Mouse (Mus musculus): ENCODE measurements at regions not wholly inside any gene's neighbourhood (a gene's known extent, or its start where the extent isn't known, plus 50 kb on each side); places are given as distances from the start of the nearest gene placed in this dataset.
A peak's percentile ranks its signal among the peaks of the same experiment; 100 is the strongest.
"Not testable (repeated sequence)": the region's sequence is repeated elsewhere in the genome, so short reads cannot be mapped to it uniquely, and the experiment has no call there.

- no peaks in the 10 kb centered on the region for H3K9me3 ChIP-seq
- H3K9ac ChIP-seq: no peak overlapping the region
- no peak overlapping the region for H3K27ac ChIP-seq (replicated peaks)
- no peak overlapping the region for H3K4me3 ChIP-seq
- no peaks in the 10 kb centered on the region for H3K27me3 ChIP-seq
- ATAC-seq (ENCODE audit: low FRiP score, low read depth): 0 out of 2 replicates have a peak, but pooled peaks have one; percentile 23
- H3K4me2 ChIP-seq: no peak overlapping the region
- H3K4me1 ChIP-seq (replicated peaks): no peaks in the 10 kb centered on the region
- WGBS: 4% methylated on average over 1 of the region's 1 CpGs
- no peaks in the 10 kb centered on the region for H3K36me3 ChIP-seq
These were observed 385.4 kb downstream of the Mat2b start for GRCm38 (mm10) chr11:40309646-40310045.

DNA sequence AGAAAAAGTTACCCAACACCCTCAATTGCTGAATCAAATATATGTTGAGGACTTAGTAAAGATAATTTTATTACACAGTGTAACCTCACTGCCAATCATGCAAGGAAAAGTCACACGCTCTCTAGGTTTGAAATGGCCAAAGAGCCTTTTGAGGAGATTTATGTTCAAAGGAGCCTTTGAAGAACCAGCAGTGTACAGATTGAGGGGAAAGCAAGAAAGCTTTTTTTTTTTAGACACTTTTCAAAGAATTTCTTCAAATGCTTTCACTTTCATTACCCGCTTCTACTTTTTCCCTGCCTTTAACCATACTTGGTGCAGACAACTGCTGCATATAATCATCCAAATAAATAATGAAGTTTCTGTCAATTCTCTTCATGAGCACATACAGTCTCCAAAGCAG, 392.4 kb downstream of the Mat2b start:
- H3K27me3 ChIP-seq: no peaks in the 10 kb centered on the region
- no peak overlapping the region for H3K27ac ChIP-seq (replicated peaks)
- WGBS: 94% methylated on average over 2 of the region's 2 CpGs
- ATAC-seq (ENCODE audit: low FRiP score, low read depth): no peak
- no peak overlapping the region for H3K4me3 ChIP-seq
- H3K9ac ChIP-seq: no peak overlapping the region
- H3K4me2 ChIP-seq: no peak overlapping the region
- no peaks in the 10 kb centered on the region for H3K36me3 ChIP-seq
- H3K9me3 ChIP-seq: no peaks in the 10 kb centered on the region
- H3K4me1 ChIP-seq (replicated peaks): no peaks in the 10 kb centered on the region

- not testable (repeated sequence) for H3K4me3 ChIP-seq; H3K4me2 ChIP-seq; ATAC-seq (ENCODE audit: low FRiP score, low read depth); H3K27me3 ChIP-seq; H3K9me3 ChIP-seq; H3K9ac ChIP-seq; H3K36me3 ChIP-seq; H3K4me1 ChIP-seq (replicated peaks); H3K27ac ChIP-seq (replicated peaks)
- WGBS: 79% methylated on average over 10 of the region's 10 CpGs
These were observed 395.0 kb downstream of the Mat2b start for GRCm38 (mm10) chr11:40299987-40300386.

GRCm38 (mm10) chr11:40286936-40287335, 408.1 kb downstream of the Mat2b start:
- Histone ChIP-seq H3K4me1 (replicated peaks) (no peaks in the 10 kb centered on the region), H3K4me3 (no peak overlapping the region), H3K9me3 (no peaks in the 10 kb centered on the region), H3K27ac (replicated peaks) (no peak overlapping the region), H3K4me2 (no peak overlapping the region), H3K9ac (no peak overlapping the region), H3K27me3 (no peaks in the 10 kb centered on the region), H3K36me3 (no peaks in the 10 kb centered on the region)
- no peak for ATAC-seq (ENCODE audit: low FRiP score, low read depth)
- 21% methylated on average over 1 of the region's 1 CpGs for WGBS

GRCm38 (mm10) chr11:40286391-40286790, 408.6 kb downstream of the Mat2b start:
- Histone ChIP-seq H3K27ac (replicated peaks) (no peak overlapping the region), H3K27me3 (no peaks in the 10 kb centered on the region), H3K4me3 (no peak overlapping the region), H3K9ac (no peak overlapping the region), H3K4me2 (no peak overlapping the region), H3K9me3 (no peaks in the 10 kb centered on the region), H3K4me1 (replicated peaks) (no peaks in the 10 kb centered on the region), H3K36me3 (no peaks in the 10 kb centered on the region)
- no peak for ATAC-seq (ENCODE audit: low FRiP score, low read depth)
- 13% methylated on average over 4 of the region's 4 CpGs for WGBS

DNA sequence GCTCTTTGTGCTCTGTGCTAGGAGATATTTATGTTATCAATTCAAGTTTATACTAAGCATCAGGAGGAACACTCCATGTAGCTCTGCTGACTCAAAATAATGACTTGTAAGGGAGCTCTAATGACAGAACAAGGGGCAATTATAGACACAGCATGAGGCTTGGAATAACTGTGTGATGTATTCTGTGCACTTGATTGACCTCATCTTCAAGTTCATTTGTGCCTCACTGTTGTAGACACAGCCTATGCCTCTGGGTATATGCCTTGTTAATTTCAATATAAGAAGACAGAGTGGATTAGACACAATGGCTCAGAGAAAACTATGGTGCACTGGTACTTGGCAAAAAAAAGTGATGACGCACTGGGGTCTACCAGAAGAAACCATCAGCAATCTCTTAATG, 418.3 kb downstream of the Mat2b start:
- H3K27ac ChIP-seq (replicated peaks): no peak overlapping the region
- 67% methylated on average over 1 of the region's 1 CpGs for WGBS

DNA sequence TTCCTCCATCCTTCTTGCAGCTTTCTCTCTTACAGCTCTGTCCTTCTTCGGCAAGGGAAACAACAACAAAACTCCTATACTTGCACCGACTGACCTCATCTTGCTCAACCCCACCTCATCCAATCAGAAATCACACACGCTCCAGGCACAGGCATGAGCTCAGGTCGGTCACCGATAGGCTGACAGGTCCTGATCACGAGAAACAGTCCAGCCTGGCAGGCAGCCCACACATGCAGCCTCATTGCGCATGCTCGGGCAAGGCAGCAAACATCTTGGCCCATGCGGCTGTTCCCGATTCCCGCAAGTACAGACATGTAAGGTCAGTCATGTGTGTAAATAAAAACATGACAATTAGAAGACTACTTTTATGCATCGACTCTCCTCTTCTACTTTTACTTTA, 441.9 kb downstream of the Mat2b start:
- H3K4me2 ChIP-seq: no peak overlapping the region
- WGBS: 87% methylated on average over 12 of the region's 12 CpGs

More for the DNA sequence above, 418.3 kb downstream of the Mat2b start:
- Histone ChIP-seq H3K4me1 (replicated peaks) (no peaks in the 10 kb centered on the region), H3K9ac (no peak overlapping the region), H3K9me3 (no peaks in the 10 kb centered on the region), H3K4me3 (no peak overlapping the region), H3K36me3 (no peaks in the 10 kb centered on the region), H3K4me2 (no peak overlapping the region), H3K27me3 (no peaks in the 10 kb centered on the region)
- peak; percentile 65; the same call in 1 of the 2 replicates for ATAC-seq (ENCODE audit: low FRiP score, low read depth)

DNA sequence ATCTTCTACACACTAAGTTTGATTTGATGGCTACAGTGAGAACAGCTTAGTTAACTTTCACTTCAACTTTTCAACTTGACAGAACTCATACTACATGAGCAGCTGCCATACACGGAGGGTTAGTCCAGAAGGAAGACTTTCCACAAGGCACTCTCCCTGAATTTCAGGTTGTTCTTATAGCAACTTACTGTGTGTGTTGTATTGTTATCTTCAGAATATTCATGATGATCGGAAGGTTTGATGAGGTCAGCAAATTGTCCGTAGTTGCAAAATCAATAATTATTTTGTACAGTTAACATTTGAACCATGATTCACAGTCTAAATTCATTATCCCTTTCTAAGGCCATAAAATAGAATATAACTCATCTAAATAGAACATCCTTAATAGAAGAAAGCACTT, 442.6 kb downstream of the Mat2b start:
- WGBS: 92% methylated on average over 3 of the region's 3 CpGs
- no peaks in the 10 kb centered on the region for H3K36me3 ChIP-seq

More for the DNA sequence above, 441.9 kb downstream of the Mat2b start:
- no peaks in the 10 kb centered on the region for H3K9me3 ChIP-seq
- no peak overlapping the region for H3K27ac ChIP-seq (replicated peaks)
- no peaks in the 10 kb centered on the region for H3K36me3 ChIP-seq
- ATAC-seq (ENCODE audit: low FRiP score, low read depth): no peak
- H3K4me1 ChIP-seq (replicated peaks): no peaks in the 10 kb centered on the region
- no peak overlapping the region for H3K4me3 ChIP-seq
- H3K9ac ChIP-seq: no peak overlapping the region
- H3K27me3 ChIP-seq: no peaks in the 10 kb centered on the region

DNA sequence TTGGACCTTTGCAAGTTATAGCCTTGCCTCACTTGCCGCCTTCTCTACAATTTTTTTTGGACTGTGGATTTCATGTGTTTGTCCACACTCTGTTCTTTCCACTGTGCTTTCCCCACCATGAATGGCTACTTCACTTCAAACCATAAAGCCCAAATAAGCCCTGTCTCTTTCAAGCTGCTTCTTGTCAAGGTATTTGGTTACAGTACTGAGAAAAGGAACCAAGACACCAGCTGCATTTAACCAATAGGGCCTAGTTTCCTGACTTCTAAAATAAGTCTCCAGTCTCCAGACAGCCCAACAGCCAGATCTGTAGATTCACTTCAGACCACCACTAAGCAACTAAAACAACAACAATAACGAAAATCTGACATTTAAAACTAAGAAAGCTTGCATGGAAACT, 443.9 kb downstream of the Mat2b start:
- no peaks in the 10 kb centered on the region for H3K27me3 ChIP-seq
- no peak overlapping the region for H3K27ac ChIP-seq (replicated peaks)
- no peaks in the 10 kb centered on the region for H3K4me1 ChIP-seq (replicated peaks)
- no peaks in the 10 kb centered on the region for H3K36me3 ChIP-seq
- no peak for ATAC-seq (ENCODE audit: low FRiP score, low read depth)
- 88% methylated on average over 2 of the region's 2 CpGs for WGBS
- H3K9ac ChIP-seq: no peak overlapping the region
- no peak overlapping the region for H3K4me2 ChIP-seq
- no peak overlapping the region for H3K4me3 ChIP-seq
- no peaks in the 10 kb centered on the region for H3K9me3 ChIP-seq

More for the DNA sequence above, 442.6 kb downstream of the Mat2b start:
- Histone ChIP-seq H3K27me3 (no peaks in the 10 kb centered on the region), H3K4me1 (replicated peaks) (no peaks in the 10 kb centered on the region), H3K9me3 (no peaks in the 10 kb centered on the region), H3K4me3 (no peak overlapping the region), H3K9ac (no peak overlapping the region), H3K4me2 (no peak overlapping the region), H3K27ac (replicated peaks) (no peak overlapping the region)
- ATAC-seq (ENCODE audit: low FRiP score, low read depth): no peak

DNA sequence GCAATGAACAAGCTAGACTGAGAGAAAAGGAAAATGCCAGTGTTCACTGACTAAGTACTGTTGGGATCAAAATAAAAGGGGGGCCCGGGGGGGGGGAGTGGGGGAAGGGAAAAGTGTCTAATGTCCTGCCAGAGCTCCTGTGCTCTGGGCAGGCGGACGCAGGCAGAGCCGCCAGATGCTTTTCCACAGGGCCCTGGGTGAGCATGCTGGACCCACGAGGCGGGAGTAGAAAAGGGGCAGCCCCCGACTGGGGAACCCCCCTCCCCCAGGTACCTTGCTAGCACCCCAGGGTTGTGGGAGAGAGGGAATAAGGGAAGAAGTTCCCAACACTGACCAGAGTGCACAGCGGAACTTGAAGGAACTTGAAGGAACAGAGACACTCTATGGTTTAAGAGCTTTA, 478.6 kb downstream of the Mat2b start:
- Histone ChIP-seq H3K4me3 (no peak overlapping the region), H3K9ac (no peak overlapping the region), H3K9me3 (no peaks in the 10 kb centered on the region), H3K27me3 (no peaks in the 10 kb centered on the region), H3K4me1 (replicated peaks) (no peaks in the 10 kb centered on the region), H3K36me3 (no peaks in the 10 kb centered on the region), H3K4me2 (no peak overlapping the region), H3K27ac (replicated peaks) (no peak overlapping the region)
- 74% methylated on average over 8 of the region's 8 CpGs for WGBS
- no peak for ATAC-seq (ENCODE audit: low FRiP score, low read depth)

Measured in hindbrain, embryonic 15.5 days (tissue).